Mouse (Mus musculus): ENCODE results near the gene Rhox2b.
"Not testable (repeated sequence)": the region's sequence is repeated elsewhere in the genome, so short reads cannot be mapped to it uniquely, and the experiment has no call there.

Gene Rhox2b

DNA sequence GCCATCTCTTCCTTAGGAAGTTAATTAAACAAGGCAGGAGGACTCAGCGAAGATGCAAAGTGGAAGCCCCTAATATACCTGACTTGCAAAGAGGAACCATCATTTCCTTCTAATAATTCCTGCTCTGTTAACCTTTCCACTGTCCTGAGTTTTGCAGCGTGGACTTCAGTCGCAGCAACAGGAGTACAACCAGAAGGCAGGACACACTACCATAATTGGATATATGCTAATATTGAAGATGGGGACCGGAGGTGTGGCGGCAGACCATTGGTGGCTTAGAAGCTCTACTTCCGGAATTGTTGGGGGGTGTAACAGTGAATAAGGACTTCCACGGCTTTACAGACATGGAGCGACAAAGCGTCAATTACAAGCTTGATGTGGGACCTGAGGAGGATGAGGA, at the start of gene Rhox2b:
Gene Rhox2b (plus strand): TSS at position 301 of the 400 bp plus-strand sequence.
- not testable (repeated sequence) for DNase-seq (ENCODE audit: low spot score in 2 of 2)

DNA sequence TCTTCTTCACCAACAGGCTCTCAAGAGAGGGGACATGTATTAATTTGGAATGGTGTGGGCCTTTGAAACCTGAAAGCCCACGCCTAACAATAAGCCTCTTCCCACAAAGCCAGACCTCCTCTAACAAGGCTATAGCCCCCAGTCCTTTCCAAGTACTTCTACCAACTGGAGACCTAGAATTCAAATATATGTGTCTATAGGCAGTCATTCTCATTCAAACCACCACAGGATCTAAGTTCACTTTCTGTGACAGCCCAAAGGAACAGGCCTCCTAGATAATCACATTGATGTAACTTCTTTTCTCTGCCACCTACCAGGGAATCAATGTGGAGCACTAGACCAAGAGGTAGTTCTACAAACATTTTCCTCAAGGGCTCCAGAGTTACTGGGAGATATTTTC, 32.1 kb upstream of the Rhox2b start, which contains the start of gene Rhox3a2:
Gene Rhox3a2 (plus strand): TSS at position 301 of the 400 bp plus-strand sequence.
- not testable (repeated sequence) for DNase-seq (ENCODE audit: low spot score in 2 of 2)

DNA sequence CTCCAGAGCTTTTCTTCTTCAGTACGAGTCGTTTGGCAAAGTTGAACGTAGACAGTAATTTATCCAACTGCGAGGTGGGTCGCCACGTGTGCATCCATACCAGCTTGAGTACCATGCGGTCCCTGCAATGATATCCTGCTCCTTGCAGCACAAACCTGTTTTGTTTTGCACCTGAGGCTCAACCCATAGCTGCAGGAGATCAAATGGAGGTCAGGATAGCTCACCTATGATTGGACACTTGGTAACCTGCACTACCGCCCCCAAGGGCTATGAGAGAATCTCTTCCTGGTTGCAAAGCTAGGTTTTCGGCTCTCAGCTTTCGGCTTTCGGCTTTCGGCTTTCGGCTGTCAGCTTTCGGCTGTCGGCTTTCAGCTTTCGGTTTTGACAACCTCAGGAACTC, 21.3 kb upstream of the Rhox2b start, which contains the start of gene Rhox4a2:
Gene Rhox4a2 (plus strand): TSS at position 301 of the 400 bp plus-strand sequence.
- DNase-seq (ENCODE audit: low spot score in 2 of 2): not testable (repeated sequence)

DNA sequence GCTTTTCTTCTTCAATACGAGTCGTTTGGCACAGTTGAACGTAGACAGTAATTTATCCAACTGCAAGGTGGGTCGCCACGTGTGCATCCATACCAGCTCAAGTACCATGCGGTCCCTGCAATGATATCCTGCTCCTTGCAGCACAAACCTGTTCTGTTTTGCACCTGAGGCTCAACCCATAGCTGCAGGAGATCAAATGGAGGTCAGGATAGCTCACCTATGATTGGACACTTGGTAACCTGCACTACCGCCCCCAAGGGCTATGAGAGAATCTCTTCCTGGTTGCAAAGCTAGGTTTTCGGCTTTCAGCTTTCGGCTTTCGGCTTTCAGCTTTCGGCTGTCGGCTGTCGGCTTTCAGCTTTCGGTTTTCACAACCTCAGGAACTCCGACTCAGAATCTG, 20.3 kb downstream of the Rhox2b start, which contains the start of gene Rhox4b:
Gene Rhox4b (plus strand): TSS at position 301 of the 400 bp plus-strand sequence.
- not testable (repeated sequence) for DNase-seq (ENCODE audit: low spot score in 2 of 2)

DNA sequence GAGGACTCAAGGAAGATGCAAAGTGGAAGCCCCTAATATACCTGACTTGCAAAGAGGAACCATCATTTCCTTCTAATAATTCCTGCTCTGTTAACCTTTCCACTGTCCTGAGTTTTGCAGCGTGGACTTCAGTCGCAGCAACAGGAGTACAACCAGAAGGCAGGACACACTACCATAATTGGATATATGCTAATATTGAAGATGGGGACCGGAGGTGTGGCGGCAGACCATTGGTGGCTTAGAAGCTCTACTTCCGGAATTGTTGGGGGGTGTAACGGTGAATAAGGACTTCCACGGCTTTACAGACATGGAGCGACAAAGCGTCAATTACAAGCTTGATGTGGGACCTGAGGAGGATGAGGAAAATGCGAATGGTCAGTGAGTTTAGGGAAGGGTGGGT, 41.5 kb downstream of the Rhox2b start, which contains the start of gene Rhox2c:
Gene Rhox2c (plus strand): TSS at position 301 of the 400 bp plus-strand sequence.
- not testable (repeated sequence) for DNase-seq (ENCODE audit: low spot score in 2 of 2)

DNA sequence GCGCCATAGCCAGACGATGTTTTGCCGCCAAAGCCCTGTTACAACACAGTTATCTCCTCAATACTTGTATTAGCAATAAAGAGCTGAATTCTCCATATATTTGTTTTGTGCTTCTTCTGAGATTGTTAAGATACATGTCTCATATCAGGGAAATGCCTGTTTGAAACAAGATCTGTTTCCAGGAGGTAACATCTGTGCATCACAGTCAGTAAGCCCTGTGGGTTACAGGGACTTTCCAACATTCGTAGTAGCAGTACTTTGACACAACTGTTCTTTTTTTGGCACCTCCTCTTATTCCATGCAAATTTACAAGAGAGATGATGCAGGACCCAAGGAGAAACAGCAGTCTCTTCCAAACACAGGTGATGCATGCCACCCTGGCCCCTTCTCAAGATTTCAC, 46.4 kb downstream of the Rhox2b start, which contains the start of gene Rhox3c:
Gene Rhox3c (plus strand): TSS at position 301 of the 400 bp plus-strand sequence.
- not testable (repeated sequence) for DNase-seq (ENCODE audit: low spot score in 2 of 2)

All from urinary bladder, postnatal 36 days (tissue).